Mouse (Mus musculus): ENCODE measurements around the gene Calml3. TPM values are rescaled to one million over a fixed set of nuclear protein-coding genes. Genes with fewer than 3 reads are reported as not detected.

The Calml3 gene
- polyA plus RNA-seq, 1 experiment = not detected

- TF ChIP-seq CTCF (IDR thresholded peaks at IDR 0.05; ENCODE audit: control insufficient read depth, insufficient read depth, low read length) (no peak), POLR2A (IDR thresholded peaks at IDR 0.05; ENCODE audit: borderline replicate concordance, control insufficient read depth, low read depth, low read length) (no peak)
- 49% methylated on average over 4 of the region's 4 CpGs for WGBS
- no peak overlapping the region for H3K27ac ChIP-seq (ENCODE audit: control insufficient read depth, insufficient read depth, low read depth, low read length, poor library complexity)
- peaks cover 1% of the 10 kb centered on the region; the same call in 1 of the 2 replicates for H3K4me1 ChIP-seq (ENCODE audit: control insufficient read depth, insufficient read depth, low read length)
- no peak overlapping the region for H3K4me3 ChIP-seq (replicated peaks; ENCODE audit: control insufficient read depth, low read depth, low read length)
Observed at GRCm38 (mm10) chr13:3822105-3822504, 18.0 kb upstream of the Calml3 start.

- 80% methylated on average over 2 of the region's 2 CpGs for WGBS
- TF ChIP-seq CTCF (IDR thresholded peaks at IDR 0.05; ENCODE audit: control insufficient read depth, insufficient read depth, low read length) (no peak), POLR2A (IDR thresholded peaks at IDR 0.05; ENCODE audit: borderline replicate concordance, control insufficient read depth, low read depth, low read length) (no peak)
- Histone ChIP-seq H3K4me3 (replicated peaks; ENCODE audit: control insufficient read depth, low read depth, low read length) (no peak overlapping the region), H3K4me1 (ENCODE audit: control insufficient read depth, insufficient read depth, low read length) (peaks cover 1% of the 10 kb centered on the region; the same call in 1 of the 2 replicates), H3K27ac (ENCODE audit: control insufficient read depth, insufficient read depth, low read depth, low read length, poor library complexity) (no peak overlapping the region)
Observed at GRCm38 (mm10) chr13:3818740-3819076, 14.6 kb upstream of the Calml3 start.

GRCm38 (mm10) chr13:3818012-3818739 is 14.1 kb upstream of the Calml3 start:
- no peak overlapping the region for H3K27ac ChIP-seq (ENCODE audit: control insufficient read depth, insufficient read depth, low read depth, low read length, poor library complexity)
- TF ChIP-seq POLR2A (IDR thresholded peaks at IDR 0.05; ENCODE audit: borderline replicate concordance, control insufficient read depth, low read depth, low read length) (no peak), CTCF (IDR thresholded peaks at IDR 0.05; ENCODE audit: control insufficient read depth, insufficient read depth, low read length) (no peak)
- no peak overlapping the region for H3K4me3 ChIP-seq (replicated peaks; ENCODE audit: control insufficient read depth, low read depth, low read length)
- 56% methylated on average over 5 of the region's 5 CpGs for WGBS
- peaks cover 1% of the 10 kb centered on the region; the same call in 1 of the 2 replicates for H3K4me1 ChIP-seq (ENCODE audit: control insufficient read depth, insufficient read depth, low read length)

- TF ChIP-seq CTCF (IDR thresholded peaks at IDR 0.05; ENCODE audit: control insufficient read depth, insufficient read depth, low read length) (no peak), POLR2A (IDR thresholded peaks at IDR 0.05; ENCODE audit: borderline replicate concordance, control insufficient read depth, low read depth, low read length) (no peak)
- WGBS = 77% methylated on average over 7 of the region's 7 CpGs
- Histone ChIP-seq H3K4me1 (ENCODE audit: control insufficient read depth, insufficient read depth, low read length) (no peaks in the 10 kb centered on the region; the same call in 1 of the 2 replicates), H3K27ac (ENCODE audit: control insufficient read depth, insufficient read depth, low read depth, low read length, poor library complexity) (no peak overlapping the region), H3K4me3 (replicated peaks; ENCODE audit: control insufficient read depth, low read depth, low read length) (no peak overlapping the region)
Observed at GRCm38 (mm10) chr13:3807131-3807827, 3.2 kb upstream of the Calml3 start.

GRCm38 (mm10) chr13:3805638-3806037 is 1.5 kb upstream of the Calml3 start:
- Histone ChIP-seq H3K4me1 (ENCODE audit: control insufficient read depth, insufficient read depth, low read length) (no peaks in the 10 kb centered on the region; the same call in 1 of the 2 replicates), H3K27ac (ENCODE audit: control insufficient read depth, insufficient read depth, low read depth, low read length, poor library complexity) (no peak overlapping the region), H3K4me3 (replicated peaks; ENCODE audit: control insufficient read depth, low read depth, low read length) (no peak overlapping the region)
- TF ChIP-seq POLR2A (IDR thresholded peaks at IDR 0.05; ENCODE audit: borderline replicate concordance, control insufficient read depth, low read depth, low read length) = no peak
- TF ChIP-seq CTCF (IDR thresholded peaks at IDR 0.05; ENCODE audit: control insufficient read depth, insufficient read depth, low read length) = no peak
- WGBS = 28% methylated on average over 5 of the region's 5 CpGs

- no peak for TF ChIP-seq POLR2A (IDR thresholded peaks at IDR 0.05; ENCODE audit: borderline replicate concordance, control insufficient read depth, low read depth, low read length)
- no peak for TF ChIP-seq CTCF (IDR thresholded peaks at IDR 0.05; ENCODE audit: control insufficient read depth, insufficient read depth, low read length)
- Histone ChIP-seq H3K27ac (ENCODE audit: control insufficient read depth, insufficient read depth, low read depth, low read length, poor library complexity) (no peak overlapping the region), H3K4me3 (replicated peaks; ENCODE audit: control insufficient read depth, low read depth, low read length) (no peak overlapping the region), H3K4me1 (ENCODE audit: control insufficient read depth, insufficient read depth, low read length) (no peaks in the 10 kb centered on the region; the same call in 1 of the 2 replicates)
- WGBS = 65% methylated on average over 2 of the region's 2 CpGs
Observed at GRCm38 (mm10) chr13:3805132-3805531, 1.0 kb upstream of the Calml3 start.

- WGBS = 70% methylated on average over 3 of the region's 3 CpGs
- no peak for TF ChIP-seq CTCF (IDR thresholded peaks at IDR 0.05; ENCODE audit: control insufficient read depth, insufficient read depth, low read length)
- TF ChIP-seq POLR2A (IDR thresholded peaks at IDR 0.05; ENCODE audit: borderline replicate concordance, control insufficient read depth, low read depth, low read length) = no peak
- H3K4me3 ChIP-seq (replicated peaks; ENCODE audit: control insufficient read depth, low read depth, low read length) = no peak overlapping the region
- no peaks in the 10 kb centered on the region for H3K4me1 ChIP-seq (ENCODE audit: control insufficient read depth, insufficient read depth, low read length)
- no peak overlapping the region for H3K27ac ChIP-seq (ENCODE audit: control insufficient read depth, insufficient read depth, low read depth, low read length, poor library complexity)
Observed at GRCm38 (mm10) chr13:3799386-3799785, 4.7 kb downstream of the Calml3 start.

- Histone ChIP-seq H3K27ac (ENCODE audit: control insufficient read depth, insufficient read depth, low read depth, low read length, poor library complexity) (no peak overlapping the region), H3K4me3 (replicated peaks; ENCODE audit: control insufficient read depth, low read depth, low read length) (no peak overlapping the region), H3K4me1 (ENCODE audit: control insufficient read depth, insufficient read depth, low read length) (no peaks in the 10 kb centered on the region)
- no peak for TF ChIP-seq CTCF (IDR thresholded peaks at IDR 0.05; ENCODE audit: control insufficient read depth, insufficient read depth, low read length)
- TF ChIP-seq POLR2A (IDR thresholded peaks at IDR 0.05; ENCODE audit: borderline replicate concordance, control insufficient read depth, low read depth, low read length) = no peak
Observed at GRCm38 (mm10) chr13:3798751-3799150, 5.4 kb downstream of the Calml3 start.
